Mouse (Mus musculus): Measurements from ENCODE around the gene Lsg1.
A peak's percentile ranks its signal among the peaks of the same experiment; 100 is the strongest.

Lsg1 gene

DNA sequence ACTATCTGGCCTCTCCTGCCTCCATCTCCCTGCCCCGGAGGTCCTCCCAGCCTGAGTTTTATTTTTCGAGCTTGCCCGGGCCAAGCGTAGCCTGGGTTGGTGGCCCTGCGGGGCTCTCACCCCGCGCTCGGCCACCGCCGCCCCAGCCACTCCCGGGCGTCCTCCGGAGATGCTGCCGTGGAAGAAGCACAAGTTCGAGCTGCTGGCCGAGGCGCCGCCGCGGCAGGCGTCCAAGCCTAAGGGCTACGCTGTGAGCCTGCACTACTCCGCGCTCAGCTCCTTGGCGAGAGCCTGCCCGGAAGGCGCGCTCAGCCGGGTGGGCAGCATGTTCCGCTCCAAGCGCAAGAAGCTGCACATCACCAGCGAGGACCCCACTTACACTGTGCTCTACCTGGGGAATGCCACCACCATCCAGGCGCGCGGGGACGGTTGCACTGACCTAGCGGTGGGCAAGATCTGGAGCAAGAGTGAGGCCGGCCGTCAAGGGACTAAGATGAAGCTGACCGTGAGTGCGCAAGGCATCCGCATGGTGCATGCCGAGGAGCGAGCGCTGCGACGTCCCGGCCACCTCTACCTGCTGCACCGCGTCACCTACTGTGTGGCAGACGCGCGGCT, 13.1 kb upstream of the Lsg1 start:
- DNase-seq (ENCODE audit: low spot score in 2 of 2): peak in 1 of 2 experiments; percentile 65

DNA sequence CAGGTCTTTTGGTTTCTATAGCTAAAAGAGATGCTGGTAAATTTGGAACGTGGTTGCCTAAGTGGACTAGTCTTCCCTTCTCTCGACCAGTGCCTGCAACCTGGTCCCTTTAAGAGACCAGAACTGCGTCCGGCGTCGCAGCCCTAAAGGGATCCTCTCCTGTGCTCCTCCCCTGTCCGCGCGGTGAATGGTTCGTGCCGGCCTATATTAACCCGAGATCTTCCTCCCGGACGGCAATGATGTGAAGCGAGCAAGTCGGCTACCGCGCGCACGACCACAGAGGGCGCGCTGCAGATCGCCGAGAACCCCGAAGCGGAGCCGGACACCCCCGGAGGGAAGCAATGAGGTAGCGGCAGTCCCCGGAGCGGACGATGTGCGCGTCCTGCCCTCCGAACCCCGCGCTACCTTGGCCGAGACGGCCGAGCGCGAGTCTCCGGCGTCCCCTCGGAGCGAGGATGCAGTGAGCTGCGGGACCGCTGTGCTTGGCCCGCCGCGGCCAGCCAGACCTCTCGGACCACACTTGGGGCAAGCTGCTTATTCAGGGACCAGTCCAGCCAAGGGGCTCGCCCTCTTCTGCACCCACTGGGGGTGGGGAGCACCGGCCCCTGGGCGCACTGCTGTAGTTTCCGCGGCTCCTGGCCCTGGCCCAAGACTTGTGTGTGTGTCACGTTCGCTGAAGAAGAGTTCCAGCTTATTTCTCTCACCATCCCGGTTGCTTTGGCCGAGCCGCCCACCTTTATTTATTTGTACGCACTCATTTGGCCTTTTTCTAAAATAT, 12.3 kb upstream of the Lsg1 start, which contains the start of gene Fam43a:
Gene Fam43a, plus strand, starts transcription at position 233 of the 778 bp plus-strand sequence.
- DNase-seq (ENCODE audit: low spot score in 2 of 2): peak; percentile 73 to 85

DNA sequence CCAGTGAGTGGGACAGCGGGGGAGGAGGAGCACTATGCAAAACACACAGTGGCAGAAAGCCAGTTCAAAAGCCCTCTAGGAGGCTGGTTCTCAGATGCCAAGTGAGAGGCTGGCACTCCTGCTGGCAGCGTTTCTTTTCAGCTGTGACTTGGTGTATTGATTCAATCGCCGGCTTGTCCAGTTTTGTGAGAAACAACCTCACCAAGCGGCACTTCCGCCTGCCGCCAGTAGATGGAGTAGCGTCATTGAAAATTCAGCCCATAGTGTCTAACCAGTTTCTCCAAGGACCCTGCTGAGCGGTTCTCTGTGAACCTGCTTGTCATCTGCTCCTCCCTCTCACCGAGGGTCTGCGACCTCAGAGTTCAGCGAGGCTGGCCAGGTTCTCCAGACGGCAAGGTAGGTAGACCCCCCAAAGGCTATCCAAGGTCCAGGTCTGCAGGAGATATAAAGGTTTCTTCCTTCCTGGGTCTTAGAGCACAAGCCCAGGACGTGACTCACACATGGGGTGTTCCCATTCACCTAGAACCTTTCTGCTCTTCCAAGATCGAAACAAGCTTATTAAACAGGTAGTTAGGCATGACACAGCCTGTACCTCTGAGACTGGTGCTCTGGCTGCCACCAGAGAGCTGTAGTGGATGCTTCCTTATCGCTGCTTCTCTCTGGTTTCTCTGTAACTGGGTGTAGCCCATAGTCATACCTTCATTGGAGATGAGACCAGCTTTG, 9.7 kb upstream of the Lsg1 start:
- peak; percentile 96 to 97 for DNase-seq (ENCODE audit: low spot score in 2 of 2)

DNA sequence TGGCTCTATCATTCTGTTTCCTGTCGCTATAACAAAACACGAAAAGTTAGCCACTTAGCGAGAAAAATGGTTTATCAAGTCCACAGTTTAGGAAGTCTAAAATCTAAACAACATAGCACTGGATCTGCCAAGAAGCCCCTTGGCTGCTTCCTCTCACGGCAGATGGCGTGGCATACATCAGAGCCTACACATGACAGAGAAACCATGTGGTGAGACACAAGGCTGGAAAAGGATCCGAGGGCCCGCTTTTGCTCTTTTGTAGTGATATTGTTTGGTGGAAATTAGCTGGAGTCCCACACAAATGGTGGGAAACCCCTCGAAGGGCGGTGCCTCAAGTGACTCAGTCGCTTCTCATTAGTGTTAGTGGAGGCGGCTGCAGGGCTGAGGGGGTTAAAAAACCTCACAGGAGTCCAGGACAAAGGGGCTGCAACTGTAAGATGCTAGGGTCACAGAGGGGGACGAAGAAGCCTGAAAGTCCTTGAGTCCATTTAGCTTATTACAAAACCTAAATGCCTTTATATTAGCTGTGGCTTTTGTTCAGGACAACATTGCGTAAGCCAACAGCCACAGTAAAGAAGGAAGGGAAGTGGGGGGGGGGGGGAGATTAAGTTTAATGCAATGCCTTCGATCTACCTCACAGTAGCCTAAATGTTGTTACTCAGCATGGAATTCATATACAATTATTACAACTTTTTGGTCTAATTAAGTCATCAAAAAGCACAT, 8.6 kb upstream of the Lsg1 start:
- DNase-seq (ENCODE audit: low spot score in 2 of 2): peak in 1 of 2 experiments; percentile 40

DNA sequence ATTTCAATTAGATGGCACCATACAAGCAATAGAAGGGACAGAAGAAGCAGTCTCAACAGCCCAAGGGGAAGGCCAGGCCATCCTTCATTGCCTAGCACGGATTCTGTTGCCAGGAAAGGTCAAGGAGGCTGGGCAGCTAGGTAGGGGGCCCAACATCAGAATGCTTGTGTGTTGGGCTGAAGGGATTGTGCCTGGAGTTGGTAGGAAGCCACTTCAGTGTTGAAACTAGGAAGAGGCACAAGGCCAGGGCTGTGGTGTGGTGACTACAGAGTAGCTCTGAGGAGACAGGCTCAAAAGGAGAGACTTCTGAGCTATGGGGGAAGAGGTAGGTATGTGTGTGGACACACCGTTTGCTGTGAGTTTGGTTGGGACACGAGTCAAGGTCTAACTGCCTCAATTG, 8.0 kb upstream of the Lsg1 start:
- DNase-seq (ENCODE audit: low spot score in 2 of 2): no peak

DNA sequence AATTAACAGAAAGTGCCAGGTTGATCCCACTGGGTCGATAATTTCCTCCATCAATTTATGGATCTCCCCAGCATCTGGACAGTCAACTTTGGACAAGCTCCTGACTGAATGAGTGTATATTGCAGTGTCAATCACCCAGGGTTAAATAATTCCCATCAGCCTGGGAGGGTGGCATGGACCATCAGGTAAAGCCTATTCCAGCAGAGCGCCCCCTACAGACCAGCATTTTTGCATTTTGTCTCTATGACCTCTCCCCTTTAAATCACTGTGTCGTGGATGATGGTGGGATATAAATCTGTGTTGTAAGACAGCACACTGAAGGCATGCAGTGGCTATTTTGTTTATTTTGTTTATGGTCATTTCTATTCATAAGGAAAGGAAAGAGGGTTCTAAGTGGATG, 4.6 kb upstream of the Lsg1 start:
- DNase-seq (ENCODE audit: low spot score in 2 of 2): no peak

DNA sequence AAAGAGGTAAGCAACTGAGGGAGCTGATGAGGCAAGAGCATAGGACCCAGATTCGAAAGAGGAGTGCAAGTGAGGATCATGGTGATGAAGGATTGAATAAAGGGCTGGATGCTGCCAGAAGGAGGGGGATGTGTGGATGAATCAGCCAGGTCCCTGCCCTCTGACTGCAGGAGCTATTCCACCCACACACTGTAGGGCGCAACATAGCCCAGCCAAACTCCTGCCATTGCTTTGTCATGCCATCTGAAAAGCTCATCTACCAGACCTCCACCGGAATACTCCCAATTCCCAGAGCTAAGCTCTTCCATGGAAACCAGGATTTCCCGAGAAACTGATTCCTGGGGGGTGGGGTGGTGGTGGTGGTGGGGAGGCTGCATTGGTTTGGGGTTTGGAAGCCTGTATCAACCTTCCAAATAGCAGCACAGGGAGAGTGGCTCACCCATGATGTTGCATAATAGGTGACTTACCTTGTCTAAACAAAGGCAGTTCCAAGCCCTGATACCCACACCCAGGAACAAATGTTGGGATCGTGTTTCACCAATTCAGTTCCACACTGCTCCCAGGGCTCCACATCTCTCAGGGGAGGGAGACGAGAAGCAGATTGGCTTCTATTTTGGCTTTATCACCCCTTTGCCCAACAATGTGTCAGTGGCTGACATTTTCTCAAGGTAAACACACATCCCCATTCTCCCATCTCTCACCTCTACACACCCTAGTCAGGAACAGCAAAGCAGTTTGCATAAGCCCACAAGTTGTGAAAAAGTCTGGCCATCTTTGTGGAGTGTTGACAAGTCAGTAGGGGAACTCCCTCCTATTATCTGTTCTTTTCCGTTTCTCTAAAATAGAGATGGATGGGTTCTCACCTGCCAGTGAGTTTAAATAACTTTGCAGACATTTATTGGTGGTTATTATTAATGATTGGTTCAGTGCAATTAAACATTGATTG, 3.1 kb upstream of the Lsg1 start:
- DNase-seq (ENCODE audit: low spot score in 2 of 2): no peak

DNA sequence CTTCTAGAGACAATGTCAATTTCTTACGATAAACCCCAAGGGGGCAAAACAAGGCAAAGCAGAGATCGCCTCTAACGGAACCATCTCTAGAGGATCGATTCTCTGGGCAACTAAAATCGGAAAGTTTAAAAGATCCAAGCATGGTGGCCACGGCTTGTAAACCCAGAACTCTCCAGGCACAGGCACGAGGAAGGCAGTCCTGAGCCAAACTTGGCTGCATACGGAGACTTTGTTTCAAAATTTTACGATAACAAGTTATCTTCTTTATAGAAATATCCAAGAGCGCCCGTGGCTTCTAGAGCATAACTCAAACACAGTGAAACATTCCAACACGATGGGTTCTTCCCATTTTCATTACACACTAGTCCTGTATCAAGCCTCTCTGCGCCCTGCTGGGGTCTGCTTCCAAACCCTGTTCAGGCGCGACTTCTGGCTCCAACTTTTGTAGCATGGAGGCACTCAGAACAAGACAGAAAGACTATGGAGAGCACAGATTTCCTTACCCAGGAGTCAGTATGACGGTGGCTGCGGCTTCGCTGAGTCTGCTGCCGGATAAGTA, 378 bp downstream of the Lsg1 start:
- no peak for DNase-seq (ENCODE audit: low spot score in 2 of 2)

DNA sequence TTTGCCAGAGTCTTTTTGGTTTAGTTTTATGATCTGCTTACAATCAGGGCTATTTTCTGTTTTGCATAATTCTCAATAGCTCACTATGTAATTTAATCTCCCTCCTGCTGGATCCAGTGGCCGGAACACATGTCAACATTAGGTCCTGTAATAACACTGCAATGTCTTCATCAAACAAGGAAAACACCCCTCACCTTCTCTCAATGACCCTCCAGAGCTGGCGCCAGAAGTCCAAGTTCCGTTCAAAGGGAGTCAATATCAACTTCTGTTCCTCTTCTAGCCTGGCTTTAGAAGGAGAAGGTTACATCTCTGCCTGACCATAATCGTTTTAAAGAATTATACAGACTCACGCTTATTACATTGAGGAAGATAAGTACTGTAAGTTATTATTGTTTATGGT, 6.6 kb downstream of the Lsg1 start:
- DNase-seq (ENCODE audit: low spot score in 2 of 2): no peak

DNA sequence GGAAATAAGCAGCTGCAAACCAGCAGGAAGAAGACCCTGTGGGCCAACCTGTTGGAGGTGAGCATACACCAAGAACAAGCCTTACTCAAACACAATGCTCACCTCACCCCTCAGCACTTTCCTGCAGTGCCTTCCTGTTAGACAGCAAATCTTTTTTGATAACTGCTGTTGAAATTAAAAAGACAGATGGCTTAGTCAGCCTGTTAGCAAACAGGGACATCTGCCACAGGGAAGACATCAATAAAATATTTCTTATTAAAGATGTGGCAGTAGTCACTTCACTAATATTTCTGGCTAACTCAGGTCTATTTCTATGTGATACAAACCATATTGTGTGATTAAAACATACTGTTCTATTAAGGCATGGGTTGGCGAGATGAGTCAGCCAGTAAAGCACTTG, 11.0 kb downstream of the Lsg1 start:
- no peak for DNase-seq (ENCODE audit: low spot score in 2 of 2)

DNA sequence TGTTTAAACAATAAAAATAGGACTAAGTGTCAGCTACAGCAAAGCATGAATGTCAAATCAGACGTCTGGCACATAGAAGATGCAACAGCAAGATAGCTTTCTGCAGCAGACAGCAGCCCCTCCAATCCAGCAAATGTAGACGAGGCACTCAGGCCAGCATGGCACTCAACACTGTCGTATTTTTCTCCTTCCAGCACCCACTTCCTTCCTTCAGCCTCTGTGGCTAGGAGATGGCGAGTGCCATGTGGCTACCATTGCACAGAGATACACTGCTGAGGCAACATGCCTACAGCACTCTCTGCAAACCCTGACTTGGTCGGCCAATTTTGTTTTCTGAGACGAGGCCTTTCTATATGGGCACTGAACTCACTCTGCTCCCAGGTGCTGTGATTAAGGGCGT, 11.6 kb downstream of the Lsg1 start:
- no peak for DNase-seq (ENCODE audit: low spot score in 2 of 2)

DNA sequence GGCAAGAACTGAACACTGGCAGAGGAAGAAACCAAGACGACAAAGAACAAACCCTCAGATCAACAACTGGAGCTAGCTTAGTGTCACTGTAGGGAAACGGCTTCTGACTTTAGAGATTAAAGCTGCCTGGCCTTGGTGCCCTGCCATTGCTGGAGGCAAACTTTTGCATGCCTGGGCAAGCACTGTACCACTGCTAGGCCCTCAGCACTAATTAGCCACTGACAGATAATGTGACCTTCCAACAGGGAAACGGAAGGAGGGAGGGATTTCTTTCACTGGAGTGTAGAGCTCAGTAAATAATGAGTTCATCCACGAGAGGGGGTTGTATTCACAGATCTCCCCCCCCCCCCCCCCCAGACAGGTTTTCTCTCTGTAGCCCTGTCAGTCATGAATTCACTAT, 15.2 kb downstream of the Lsg1 start:
- no peak for DNase-seq (ENCODE audit: low spot score in 2 of 2)

DNA sequence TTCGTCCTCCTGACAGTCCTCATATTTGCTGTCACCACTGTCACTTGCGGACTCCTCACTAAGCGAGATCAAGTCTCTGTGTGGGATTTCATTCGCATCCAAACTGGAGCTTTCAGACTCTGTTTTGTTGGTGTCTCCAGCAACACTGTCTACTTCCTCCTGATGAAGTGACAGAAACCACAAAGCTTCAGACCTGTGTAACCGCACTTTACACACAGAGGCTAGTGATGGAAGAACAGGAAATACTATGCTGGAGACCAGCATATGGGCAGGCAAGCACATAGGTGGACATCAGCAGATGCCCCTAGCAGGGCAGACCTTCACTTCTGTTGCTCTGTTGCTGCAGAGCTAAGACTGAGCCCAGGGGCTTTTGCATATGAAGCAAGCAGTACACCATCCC, 16.0 kb downstream of the Lsg1 start:
- DNase-seq (ENCODE audit: low spot score in 2 of 2): no peak

DNA sequence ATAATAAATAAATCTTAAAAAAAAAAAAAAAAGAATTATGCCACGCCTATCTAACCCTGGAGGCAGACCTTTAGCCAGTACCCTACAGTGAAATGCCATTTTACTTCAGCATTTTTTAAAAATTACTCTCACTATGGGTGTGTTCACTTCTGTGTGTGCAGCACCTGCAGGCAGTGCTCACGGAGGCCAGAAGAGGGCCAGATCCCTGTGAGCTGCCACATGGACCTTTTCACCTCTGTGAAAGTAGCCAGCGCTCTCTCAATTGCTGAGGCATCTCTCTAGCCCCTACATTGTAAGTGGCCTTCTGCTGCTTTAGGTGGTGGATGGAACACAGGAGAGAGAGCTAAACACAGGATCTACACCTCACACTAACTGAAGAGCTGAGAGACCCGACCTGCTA, 17.2 kb downstream of the Lsg1 start:
- no peak for DNase-seq (ENCODE audit: low spot score in 2 of 2)

DNA sequence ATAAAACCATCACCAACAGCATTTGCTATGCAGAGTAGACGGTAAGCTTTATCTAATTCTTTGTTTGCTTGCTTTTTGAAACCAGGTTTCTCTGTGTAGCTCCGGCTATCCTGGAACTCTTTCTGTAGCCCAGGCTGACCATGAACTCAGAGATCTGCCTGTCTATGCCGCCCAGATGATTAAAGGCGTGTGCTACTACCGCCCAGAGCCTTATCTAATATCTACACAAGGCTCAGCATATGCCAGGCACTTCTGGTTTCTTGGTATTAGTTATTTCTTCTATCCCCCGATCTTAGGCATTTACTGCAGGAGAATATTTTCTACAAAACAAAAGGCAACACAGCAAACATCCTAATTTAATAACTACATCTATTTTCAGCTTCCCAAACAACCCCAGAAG, 21.8 kb downstream of the Lsg1 start:
- DNase-seq (ENCODE audit: low spot score in 2 of 2): no peak

DNA sequence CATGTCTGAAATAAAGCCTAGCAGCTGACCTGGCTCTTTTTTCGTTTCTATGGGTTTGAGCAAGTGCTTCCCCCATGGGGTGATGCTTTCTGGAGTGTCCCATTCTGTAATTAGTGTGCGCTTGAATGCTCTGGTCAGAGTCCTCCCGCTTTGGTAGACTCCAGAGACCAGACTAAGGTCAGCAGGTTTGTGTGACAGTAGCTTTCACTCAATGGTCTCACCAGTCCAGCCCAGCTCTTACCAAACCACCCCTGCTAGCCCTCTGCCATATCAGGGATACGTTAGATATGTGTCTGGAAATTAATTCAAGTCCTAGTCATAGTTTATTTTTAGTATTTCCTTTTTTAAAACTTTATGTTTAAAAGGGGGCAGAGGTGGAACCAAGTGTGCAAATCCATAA, 26.8 kb downstream of the Lsg1 start:
- DNase-seq (ENCODE audit: low spot score in 2 of 2): no peak

DNA sequence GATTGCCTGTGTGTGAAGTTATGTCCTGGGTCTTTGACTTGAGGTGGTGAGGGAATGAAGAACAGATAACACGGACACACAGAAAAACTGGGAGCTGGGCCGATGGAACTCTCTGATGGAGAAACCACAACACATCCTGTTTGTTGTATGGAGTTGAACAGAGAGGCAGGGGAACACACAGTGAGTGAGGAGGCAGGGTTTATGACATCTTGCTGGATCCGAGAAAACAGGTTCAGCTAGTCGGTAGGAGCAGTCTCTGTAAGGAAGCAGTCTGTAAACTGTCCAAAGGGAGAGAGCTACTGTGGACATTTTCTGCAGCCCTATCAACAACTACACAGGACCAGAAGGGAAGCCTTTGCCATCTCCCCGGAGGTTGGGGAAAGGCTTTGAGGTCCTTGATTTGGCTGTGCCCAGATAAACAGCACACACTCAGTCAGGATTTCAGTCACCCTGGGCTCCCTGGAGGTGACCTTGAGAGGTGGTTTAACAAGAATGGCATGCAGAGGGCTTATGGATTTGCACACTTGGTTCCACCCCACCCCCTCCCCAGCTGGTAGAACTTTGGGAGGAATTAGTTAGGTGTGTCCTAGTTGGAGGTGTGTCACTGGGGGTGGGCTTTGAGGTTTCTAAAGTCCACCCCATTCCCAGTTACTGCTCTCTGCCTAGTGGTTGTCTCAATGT, 27.9 kb downstream of the Lsg1 start:
- DNase-seq (ENCODE audit: low spot score in 2 of 2): no peak

DNA sequence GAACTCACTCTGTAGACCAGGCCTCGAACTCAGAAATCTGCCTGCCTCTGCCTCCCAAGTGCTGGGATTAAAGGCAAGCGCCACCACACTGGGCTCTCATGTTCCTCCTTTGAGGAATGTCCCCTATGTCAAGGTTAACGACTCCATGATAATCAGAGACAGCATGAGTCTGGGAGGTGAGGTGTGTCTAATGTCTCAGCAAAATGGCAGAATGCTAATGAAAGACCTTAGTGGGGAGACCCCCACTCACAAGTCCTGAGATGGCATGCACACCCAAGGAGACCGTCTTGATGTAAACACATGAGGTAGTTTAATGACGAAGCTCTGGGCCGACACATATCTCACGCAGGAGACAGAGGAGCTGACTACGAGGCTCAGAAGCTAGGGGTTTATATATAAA, 33.3 kb downstream of the Lsg1 start:
- no peak for DNase-seq (ENCODE audit: low spot score in 2 of 2)

DNA sequence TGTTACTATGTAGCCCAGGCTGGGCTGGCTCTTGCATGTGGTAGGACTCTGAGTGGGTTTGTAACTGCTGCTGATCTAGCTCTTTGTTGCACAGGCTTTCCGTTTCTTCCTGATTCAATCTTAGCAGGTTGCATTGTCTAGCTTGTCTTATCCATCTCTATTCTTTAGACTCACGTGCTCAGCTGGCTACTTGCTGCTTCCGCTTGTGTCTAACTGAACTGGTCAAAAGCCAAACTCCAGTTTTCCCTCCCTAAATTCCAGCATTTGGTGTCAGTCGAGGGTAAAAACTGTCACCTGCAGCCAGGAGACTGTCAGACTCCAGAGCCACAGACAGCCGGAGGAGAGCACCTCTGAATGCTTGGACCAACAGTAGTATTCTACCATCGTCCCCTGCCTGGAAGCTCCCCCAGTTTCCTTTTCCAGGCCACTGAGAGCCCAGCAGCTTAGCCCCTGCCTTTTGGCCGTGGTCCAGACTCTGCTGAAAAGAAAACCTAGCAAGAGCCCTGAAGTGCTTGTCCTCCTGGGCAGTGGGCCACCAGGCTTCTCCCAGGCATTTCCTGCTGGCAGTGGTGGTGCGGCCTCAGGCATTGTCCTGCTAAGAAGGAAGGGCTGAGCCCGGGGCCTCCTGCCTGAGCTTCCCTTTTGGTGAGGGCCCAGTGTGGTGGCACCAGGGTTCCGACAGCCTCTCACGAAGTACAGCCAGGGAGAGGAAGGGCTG, 34.6 kb downstream of the Lsg1 start:
- DNase-seq (ENCODE audit: low spot score in 2 of 2): peak; percentile 59 to 77

Data from cerebellum, postnatal 4 days (tissue).